Mouse (Mus musculus): ENCODE results near the gene Cecr2.

- no peak for TF ChIP-seq CTCF (IDR thresholded peaks at IDR 0.05; ENCODE audit: low read depth, low read length)
- TF ChIP-seq GATA1 (IDR thresholded peaks at IDR 0.05; ENCODE audit: borderline replicate concordance, low read length): no peak
Measured at GRCm38 (mm10) chr6:120658848-120659247, 7.3 kb upstream of the Cecr2 start.
